Mouse (Mus musculus): ENCODE data around the gene Abhd14a.

DNA sequence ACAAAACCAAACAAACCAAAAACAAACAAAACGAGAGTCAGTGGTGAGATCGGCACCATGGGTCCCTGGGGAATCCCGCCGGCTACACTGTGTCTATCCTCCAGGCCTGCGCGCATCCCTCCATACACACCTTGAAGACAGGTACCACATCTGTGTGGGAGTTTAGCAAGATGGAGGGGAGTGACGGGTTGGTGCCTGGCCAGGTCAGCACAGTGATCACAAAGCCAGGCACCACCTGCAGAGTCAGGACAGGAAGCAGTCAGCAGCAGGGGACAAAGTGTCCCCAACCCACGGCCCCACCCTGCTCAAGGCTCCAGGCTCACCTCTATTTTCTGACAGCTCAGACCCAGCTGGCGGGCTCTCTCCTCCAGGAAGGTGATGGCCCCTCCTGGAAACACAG lies 10.9 kb downstream of the Abhd14a start:
- TF ChIP-seq CTCF (IDR thresholded peaks at IDR 0.05) (no peak), EP300 (IDR thresholded peaks at IDR 0.05) (no peak)

All from lung, postnatal 0 days (tissue).